Mouse (Mus musculus) midbrain, embryonic 12.5 days (tissue): Measurements from ENCODE around the gene Ccl2. TPM values are rescaled to one million over a fixed set of nuclear protein-coding genes. Genes with fewer than 3 reads are reported as not detected.

ENCODE experiments used
- ATAC-seq: fragments of 200-750 bp; cut with Nextera tagmentation; 2 replicates; pipeline ENCODE4 v1.8.0; 2017; ENCODE audit warnings: low read depth, moderate TSS enrichment, moderate library complexity; ENCODE audit not compliant: low FRiP score
- H3K27ac ChIP-seq: fragments of 300-500 bp; sonication (generic); replicated peaks from 2 replicates; pipeline ENCODE4 v1.5.1; 2016; ENCODE audit warnings: mild to moderate bottlenecking
- H3K27me3 ChIP-seq: fragments of 300-500 bp; sonication (generic); 2 replicates; pipeline ENCODE4 v1.6.1; 2016; ENCODE audit warnings: mild to moderate bottlenecking
- H3K36me3 ChIP-seq: fragments of 300-500 bp; sonication (generic); 2 replicates; pipeline ENCODE4 v1.6.1; 2016
- H3K4me1 ChIP-seq: fragments of 300-500 bp; sonication (generic); 2 replicates; pipeline ENCODE4 v1.6.1; 2016
- H3K4me2 ChIP-seq: fragments of 300-500 bp; sonication (generic); replicated peaks from 2 replicates; pipeline ENCODE4 v1.6.1; 2016; ENCODE audit warnings: mild to moderate bottlenecking, moderate library complexity
- H3K4me3 ChIP-seq: fragments of 300-500 bp; sonication (generic); 2 replicates; pipeline ENCODE4 v1.5.1; 2016; ENCODE audit warnings: mild to moderate bottlenecking
- H3K9ac ChIP-seq: fragments of 300-500 bp; sonication (generic); replicated peaks from 2 replicates; pipeline ENCODE4 v1.6.1; 2016; ENCODE audit warnings: mild to moderate bottlenecking, moderate library complexity
- H3K9me3 ChIP-seq: fragments of 300-500 bp; sonication (generic); 2 replicates; pipeline ENCODE4 v1.6.1; 2016; ENCODE audit warnings: mild to moderate bottlenecking
- WGBS: fragments of 180-500 bp; shearing (Covaris S2); methylation state at CpG from one replicate; pipeline ENCODE4 v1.1.7; 2016; 5-methylcytosine and 5-hydroxymethylcytosine counted together
- polyA plus RNA-seq: library from polyadenylated mRNA; unstranded; fragments of >200 nt; fragmentation: Nextera tagmentation; extraction: Ambion mirVana; gene quantifications from 2 replicates; pipeline ENCODE4 v1.2.1, GENCODE M21; 2016

Gene Ccl2
- polyA plus RNA-seq, 1 experiment from 2014 or later: 0.82 TPM

GRCm38 (mm10) chr11:82039132-82039660 is 3.8 kb downstream of the Ccl2 start:
- Histone ChIP-seq H3K27me3 (no peaks in the 10 kb centered on the region), H3K4me2 (no peak overlapping the region), H3K27ac (no peak overlapping the region), H3K9me3 (no peaks in the 10 kb centered on the region), H3K4me1 (no peaks in the 10 kb centered on the region), H3K9ac (no peak overlapping the region), H3K4me3 (no peak overlapping the region), H3K36me3 (no peaks in the 10 kb centered on the region)
- 77% methylated on average over 3 of the region's 3 CpGs for WGBS
- ATAC-seq: no peak

DNA sequence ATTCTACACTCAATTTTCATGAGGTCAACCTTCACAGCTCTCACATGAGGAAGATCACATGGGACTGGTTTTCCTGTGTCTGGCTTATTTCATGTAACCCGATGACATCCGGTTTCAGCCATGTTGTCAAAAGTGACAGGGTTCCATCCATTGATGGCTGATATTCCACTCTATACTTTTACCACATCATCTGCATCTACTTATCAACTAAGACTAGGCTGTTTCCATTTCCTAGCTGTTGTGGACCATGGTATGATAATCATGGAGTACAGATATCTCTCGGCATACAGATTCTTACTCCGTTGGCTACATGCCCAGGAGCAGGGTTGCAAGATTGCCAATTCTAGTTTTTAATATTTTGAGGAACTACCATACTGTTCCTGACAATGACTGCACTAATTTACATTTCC is 6.3 kb downstream of the Ccl2 start:
- no peak overlapping the region for H3K27ac ChIP-seq
- H3K27me3 ChIP-seq: no peaks in the 10 kb centered on the region
- 97% methylated on average over 4 of the region's 4 CpGs for WGBS
- no peaks in the 10 kb centered on the region for H3K36me3 ChIP-seq
- ATAC-seq: no peak
- no peak overlapping the region for H3K4me2 ChIP-seq
- no peak overlapping the region for H3K4me3 ChIP-seq
- H3K9me3 ChIP-seq: no peaks in the 10 kb centered on the region
- H3K4me1 ChIP-seq: no peaks in the 10 kb centered on the region
- no peak overlapping the region for H3K9ac ChIP-seq

- H3K4me3 ChIP-seq: no peak within 1 kb of the TSS
- no peak within 1 kb of the TSS for H3K9ac ChIP-seq
- H3K4me1 ChIP-seq: no peaks in the 10 kb centered on the region
- no peaks in the 10 kb centered on the region for H3K36me3 ChIP-seq
- no peak for ATAC-seq
- WGBS: 83% methylated on average over 3 of the region's 3 CpGs
- H3K9me3 ChIP-seq: no peaks in the 10 kb centered on the region
- no peaks in the 10 kb centered on the region for H3K27me3 ChIP-seq
- H3K4me2 ChIP-seq: no peak within 1 kb of the TSS
- H3K27ac ChIP-seq: no peak within 1 kb of the TSS
Observed at GRCm38 (mm10) chr11:82045471-82045870, 10.1 kb downstream of the Ccl2 start, which contains the start of gene Ccl7. Ccl7 (plus strand) TSS chr11:82045712.

- ATAC-seq: no peak
- Histone ChIP-seq H3K4me2 (no peak overlapping the region), H3K36me3 (no peaks in the 10 kb centered on the region), H3K9me3 (no peaks in the 10 kb centered on the region), H3K4me1 (no peaks in the 10 kb centered on the region), H3K4me3 (no peak overlapping the region), H3K27ac (no peak overlapping the region), H3K27me3 (no peaks in the 10 kb centered on the region), H3K9ac (no peak overlapping the region)
- WGBS: 50% methylated on average over 6 of the region's 6 CpGs
Observed at GRCm38 (mm10) chr11:82047746-82048415, 12.5 kb downstream of the Ccl2 start.

DNA sequence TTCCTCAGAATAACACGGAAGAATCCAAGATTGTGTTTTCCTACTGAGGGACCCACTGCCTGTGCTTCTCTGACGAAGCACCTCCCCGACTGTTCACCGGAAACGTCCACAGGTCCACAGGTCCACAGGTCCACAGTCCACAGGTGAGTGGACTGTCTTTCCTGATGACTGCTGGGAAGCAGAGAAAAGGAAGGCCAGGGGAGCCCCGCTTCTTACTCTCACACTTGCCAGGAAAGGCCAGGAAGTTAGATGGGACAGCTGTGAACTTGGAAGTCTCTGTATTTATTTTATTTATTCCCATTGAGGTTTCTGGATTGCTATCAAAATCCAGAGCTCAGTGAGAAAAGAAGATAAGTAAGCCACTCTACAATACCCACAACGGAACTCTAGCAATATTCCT is 18.5 kb downstream of the Ccl2 start:
- Histone ChIP-seq H3K9me3 (no peaks in the 10 kb centered on the region), H3K4me3 (no peak overlapping the region), H3K9ac (no peak overlapping the region), H3K36me3 (no peaks in the 10 kb centered on the region), H3K27me3 (no peaks in the 10 kb centered on the region), H3K4me1 (no peaks in the 10 kb centered on the region), H3K27ac (no peak overlapping the region), H3K4me2 (no peak overlapping the region)
- no peak for ATAC-seq
- 89% methylated on average over 7 of the region's 7 CpGs for WGBS

- Histone ChIP-seq H3K9me3 (no peaks in the 10 kb centered on the region), H3K27me3 (no peaks in the 10 kb centered on the region), H3K9ac (no peak within 1 kb of the TSS), H3K4me3 (no peak within 1 kb of the TSS), H3K4me2 (no peak within 1 kb of the TSS), H3K36me3 (no peaks in the 10 kb centered on the region), H3K27ac (no peak within 1 kb of the TSS), H3K4me1 (no peaks in the 10 kb centered on the region)
- ATAC-seq: no peak
- 87% methylated on average over 6 of the region's 6 CpGs for WGBS
Observed at GRCm38 (mm10) chr11:82057646-82058045, 22.3 kb downstream of the Ccl2 start, which contains the start of gene Ccl11. Ccl11 (plus strand) TSS chr11:82057823.

DNA sequence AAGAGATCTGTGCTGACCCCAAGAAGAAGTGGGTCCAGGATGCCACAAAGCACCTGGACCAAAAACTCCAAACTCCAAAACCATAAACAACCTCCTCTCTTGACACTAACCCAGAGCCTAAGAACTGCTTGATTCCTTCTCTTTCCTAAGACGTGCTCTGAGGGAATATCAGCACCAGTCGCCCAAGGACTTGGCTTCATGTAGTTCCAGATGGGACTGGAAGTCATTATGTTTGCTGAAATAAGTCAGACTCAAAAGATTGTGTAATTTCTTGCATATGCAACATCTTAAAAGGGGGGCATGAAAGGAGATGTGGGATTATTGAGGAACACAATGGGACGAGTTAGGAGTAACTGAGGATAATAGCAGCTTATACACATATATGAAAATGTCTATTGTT is 26.9 kb downstream of the Ccl2 start:
- Histone ChIP-seq H3K4me1 (no peaks in the 10 kb centered on the region), H3K36me3 (no peaks in the 10 kb centered on the region), H3K9me3 (no peaks in the 10 kb centered on the region), H3K27ac (no peak overlapping the region), H3K4me3 (no peak overlapping the region), H3K27me3 (no peaks in the 10 kb centered on the region), H3K9ac (no peak overlapping the region), H3K4me2 (no peak overlapping the region)
- no peak for ATAC-seq
- WGBS: 80% methylated on average over 3 of the region's 3 CpGs

DNA sequence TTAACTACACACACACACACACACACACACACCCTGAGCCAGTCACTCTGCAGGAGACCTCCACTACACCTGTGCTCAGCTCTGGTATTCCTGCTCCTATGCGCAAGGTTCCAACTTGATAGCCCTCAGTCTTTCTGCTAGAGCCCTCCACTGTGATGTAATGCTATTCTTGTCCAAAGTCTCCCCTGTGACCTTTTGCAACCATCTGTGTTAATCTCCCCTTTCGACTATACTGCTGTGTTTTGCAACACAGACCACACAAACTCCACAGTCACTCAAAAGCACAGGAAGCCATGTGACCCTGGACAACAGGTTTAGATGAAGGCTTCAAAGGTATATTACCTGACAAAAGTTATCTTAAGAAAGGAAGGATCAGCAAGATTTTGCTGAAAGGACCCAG is 28.1 kb downstream of the Ccl2 start:
- Histone ChIP-seq H3K27me3 (no peaks in the 10 kb centered on the region), H3K27ac (no peak overlapping the region), H3K9ac (no peak overlapping the region), H3K36me3 (no peaks in the 10 kb centered on the region), H3K9me3 (no peaks in the 10 kb centered on the region), H3K4me2 (no peak overlapping the region), H3K4me3 (no peak overlapping the region), H3K4me1 (no peaks in the 10 kb centered on the region)
- WGBS: 74% methylated on average over 2 of the region's 2 CpGs
- no peak for ATAC-seq

DNA sequence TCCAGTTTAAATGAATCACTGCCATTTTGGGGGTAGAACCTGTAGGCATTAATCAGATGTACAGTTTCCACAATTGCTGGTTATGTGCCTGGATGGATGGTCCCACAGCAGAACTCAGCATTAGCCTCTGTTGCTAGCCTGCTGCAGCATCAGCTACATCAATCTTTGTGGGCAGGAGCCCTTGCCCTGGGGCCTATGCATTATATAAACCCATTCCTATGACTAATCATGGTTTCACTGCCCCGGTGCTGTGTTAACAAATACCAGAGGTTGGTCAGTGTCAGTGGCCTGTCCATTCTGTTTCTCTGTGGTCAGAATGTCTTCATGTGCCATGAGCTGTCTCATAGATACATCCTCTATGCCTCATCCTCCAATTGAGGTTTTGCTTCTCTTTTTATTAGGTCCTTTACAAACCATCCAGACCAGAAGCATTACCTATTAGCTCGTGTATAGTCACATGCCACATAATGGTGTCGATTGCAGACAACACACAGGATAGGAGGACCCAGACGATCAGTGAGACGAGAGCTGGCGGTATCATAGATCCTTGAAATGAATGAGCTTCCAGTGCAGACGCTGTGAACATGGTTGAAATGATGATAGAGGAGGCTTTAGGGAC is 31.7 kb downstream of the Ccl2 start:
- H3K27me3 ChIP-seq: no peaks in the 10 kb centered on the region
- no peaks in the 10 kb centered on the region for H3K36me3 ChIP-seq
- no peak for ATAC-seq
- WGBS: 86% methylated on average over 7 of the region's 7 CpGs
- no peak overlapping the region for H3K4me2 ChIP-seq
- no peak overlapping the region for H3K27ac ChIP-seq
- no peaks in the 10 kb centered on the region for H3K4me1 ChIP-seq
- H3K4me3 ChIP-seq: no peak overlapping the region
- no peak overlapping the region for H3K9ac ChIP-seq
- H3K9me3 ChIP-seq: no peaks in the 10 kb centered on the region

DNA sequence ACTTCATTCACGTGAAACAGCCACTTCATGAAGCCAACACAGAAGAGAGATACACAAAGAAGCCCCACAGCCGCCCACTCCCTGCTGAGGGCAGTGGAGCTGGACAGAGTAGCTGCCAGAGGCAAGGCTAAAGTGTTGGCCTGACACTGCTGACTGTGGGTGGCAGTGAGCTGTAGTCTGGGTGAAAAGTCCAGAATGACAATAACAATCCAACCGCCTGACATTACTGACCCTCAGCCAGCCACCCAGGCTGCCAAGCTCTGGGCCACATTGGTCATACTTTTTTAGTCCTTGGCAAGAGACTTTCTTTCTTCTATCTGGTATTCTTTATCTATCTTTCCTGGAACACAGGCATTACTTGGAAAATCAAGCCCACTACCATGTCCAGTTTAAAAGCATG is 35.7 kb downstream of the Ccl2 start:
- H3K9me3 ChIP-seq: no peaks in the 10 kb centered on the region
- H3K4me3 ChIP-seq: no peak overlapping the region
- H3K4me1 ChIP-seq: no peaks in the 10 kb centered on the region
- no peak overlapping the region for H3K9ac ChIP-seq
- H3K27me3 ChIP-seq: no peaks in the 10 kb centered on the region
- no peak overlapping the region for H3K4me2 ChIP-seq
- H3K27ac ChIP-seq: no peak overlapping the region
- 66% methylated on average over 3 of the region's 3 CpGs for WGBS
- H3K36me3 ChIP-seq: no peaks in the 10 kb centered on the region
- no peak for ATAC-seq

DNA sequence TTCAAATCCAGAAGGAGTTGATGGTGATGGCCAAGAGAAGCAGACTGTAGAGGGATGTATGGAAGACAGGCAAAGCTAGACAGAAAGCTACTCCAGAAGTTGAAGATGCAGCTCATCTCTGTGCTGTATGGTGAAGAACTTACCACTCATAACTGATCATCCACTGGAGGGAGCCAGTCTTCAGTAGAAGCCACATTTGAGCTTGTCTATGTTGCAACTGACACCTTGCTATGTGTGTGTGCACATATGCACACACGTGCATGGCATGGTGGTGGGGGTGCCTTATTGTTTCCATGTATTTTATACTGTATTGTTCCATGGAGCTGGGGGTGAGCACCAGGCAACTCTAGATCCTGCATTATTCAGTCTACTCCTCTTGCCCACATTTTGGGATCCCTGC is 37.0 kb downstream of the Ccl2 start:
- H3K27ac ChIP-seq: no peak overlapping the region
- no peaks in the 10 kb centered on the region for H3K4me1 ChIP-seq
- H3K36me3 ChIP-seq: no peaks in the 10 kb centered on the region
- no peak overlapping the region for H3K9ac ChIP-seq
- no peak overlapping the region for H3K4me3 ChIP-seq
- no peak for ATAC-seq
- 93% methylated on average over 1 of the region's 1 CpGs for WGBS
- H3K4me2 ChIP-seq: no peak overlapping the region
- H3K9me3 ChIP-seq: no peaks in the 10 kb centered on the region
- H3K27me3 ChIP-seq: no peaks in the 10 kb centered on the region

DNA sequence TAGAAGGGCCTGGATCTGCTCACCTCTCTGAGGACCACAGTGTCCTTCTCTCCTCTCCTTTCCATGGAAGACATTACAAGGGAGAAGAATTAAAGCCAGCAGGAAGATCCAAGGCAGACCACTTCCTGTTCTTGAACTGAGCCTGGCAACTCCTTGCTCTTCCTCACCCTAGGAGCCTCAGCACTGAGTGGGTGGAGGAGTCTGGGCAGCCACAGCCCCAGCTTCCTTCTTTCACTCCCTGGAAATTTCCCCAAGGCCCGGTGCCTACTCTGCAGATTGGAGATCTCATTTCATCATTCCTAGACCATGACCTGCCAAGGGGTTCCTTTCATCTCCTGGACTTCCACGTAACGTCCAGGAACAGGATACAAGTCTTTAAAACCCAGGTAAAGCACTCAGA is 37.6 kb downstream of the Ccl2 start:
- Histone ChIP-seq H3K4me2 (no peak overlapping the region), H3K27ac (no peak overlapping the region), H3K4me1 (no peaks in the 10 kb centered on the region), H3K9ac (no peak overlapping the region), H3K27me3 (no peaks in the 10 kb centered on the region), H3K4me3 (no peak overlapping the region), H3K36me3 (no peaks in the 10 kb centered on the region), H3K9me3 (no peaks in the 10 kb centered on the region)
- 80% methylated on average over 3 of the region's 3 CpGs for WGBS
- no peak for ATAC-seq
